Mouse (Mus musculus) adrenal gland, adult 8-10 months (tissue): ENCODE results near the gene Zcchc2. TPM values are rescaled to one million over a fixed set of nuclear protein-coding genes. Genes with fewer than 3 reads are reported as not detected.

Experiments used
- DNase-seq: peaks from one replicate; pipeline ENCODE4 v3.0.0; 2022
- total RNA-seq, 4 experiments: library from RNA; stranded (reverse); gene quantifications; 2 replicates each; pipeline ENCODE4 v1.2.4; 2022

The Zcchc2 gene
- 10 to 100 TPM; 18.1 to 20.1 (median 19.8) TPM for total RNA-seq

DNA sequence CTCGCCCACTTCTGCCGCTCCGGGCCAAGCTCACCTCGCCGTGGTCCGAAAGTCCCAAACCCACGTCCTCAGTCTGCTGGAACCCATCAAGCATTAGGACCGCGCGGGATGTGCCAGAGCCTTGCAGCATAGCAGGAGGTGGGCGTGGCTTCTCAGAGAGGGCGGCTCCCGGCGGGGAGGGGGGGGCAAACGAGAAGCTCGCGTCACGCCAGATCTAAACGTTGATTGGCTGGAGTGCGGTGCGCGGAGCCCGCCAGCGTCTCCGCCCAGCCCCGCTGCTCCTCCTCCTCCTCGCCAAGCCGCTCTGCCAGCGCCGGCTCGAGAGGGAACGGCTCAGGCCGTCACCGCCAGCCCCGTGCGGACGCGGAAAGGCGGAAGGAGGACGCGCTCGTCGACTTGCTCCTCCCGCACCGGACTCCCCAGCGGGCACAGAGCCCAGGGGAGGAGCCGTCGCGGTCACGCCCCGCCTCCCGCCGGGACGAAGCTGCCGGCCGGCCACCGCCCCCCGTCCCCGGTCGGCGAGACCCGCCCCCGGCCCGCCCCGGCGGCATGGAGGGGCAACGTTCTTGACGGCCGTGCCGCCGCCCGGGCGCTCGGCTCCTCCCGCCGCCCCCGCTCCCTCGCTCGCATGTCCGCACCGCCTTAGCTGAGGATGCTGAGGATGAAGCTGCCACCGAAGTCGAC lies at the start of gene Zcchc2:
Gene Zcchc2, plus strand, starts transcription at position 269 of the 684 bp plus-strand sequence.
- DNase-seq: peak; percentile 98

DNA sequence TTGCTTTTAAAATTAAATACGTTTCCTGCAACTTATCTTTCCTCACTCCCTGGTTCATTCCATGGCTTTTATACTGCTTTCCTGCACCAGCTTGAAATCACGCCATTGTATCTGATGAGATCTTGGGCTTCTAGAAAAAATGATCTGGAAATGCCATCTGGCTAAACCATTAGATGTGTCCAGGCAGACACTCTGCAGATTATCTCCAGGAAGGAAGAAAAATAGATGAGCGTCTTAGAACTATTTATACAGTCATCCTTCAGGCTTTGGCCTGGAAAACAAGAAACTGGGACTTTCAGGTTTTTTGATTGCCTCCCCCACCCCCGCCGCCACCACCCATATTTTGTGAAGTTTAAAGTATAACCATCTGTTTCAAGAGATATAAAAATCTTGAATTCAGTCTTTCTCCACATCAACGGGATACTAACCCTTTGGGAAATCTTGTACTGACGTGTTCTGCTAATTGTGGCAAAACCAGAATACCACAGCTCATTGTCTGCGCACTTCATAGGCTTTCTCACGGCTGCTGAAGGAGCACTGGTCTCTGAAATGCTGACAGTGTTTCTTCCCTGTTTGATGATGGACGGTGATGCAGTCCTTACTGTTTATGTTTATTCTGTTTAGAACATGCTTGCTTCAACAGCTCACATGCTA lies 45.2 kb upstream of the Zcchc2 start:
- DNase-seq: no peak

GRCm38 (mm10) chr1:105946581-105947540 lies 43.3 kb upstream of the Zcchc2 start:
- no peak for DNase-seq

DNA sequence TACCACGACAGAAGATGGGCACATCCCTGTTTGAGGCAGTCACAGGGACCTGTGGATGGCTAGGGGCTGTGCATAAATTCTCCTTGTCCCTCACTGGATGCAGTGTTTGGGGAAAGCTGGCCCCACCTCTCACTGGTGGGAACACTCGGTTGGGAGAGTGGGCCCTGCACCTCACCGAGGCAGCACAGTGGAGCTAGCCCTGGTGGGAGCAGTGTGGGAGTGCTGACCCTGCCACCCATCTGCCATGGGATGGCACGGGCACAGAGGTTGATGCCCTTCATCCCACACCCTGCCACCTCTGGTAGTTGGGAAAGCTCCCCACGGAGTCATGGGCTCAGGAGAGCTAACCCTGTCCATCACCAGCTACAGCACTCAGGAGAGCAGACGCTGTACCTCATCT lies 41.9 kb upstream of the Zcchc2 start:
- DNase-seq: no peak

DNA sequence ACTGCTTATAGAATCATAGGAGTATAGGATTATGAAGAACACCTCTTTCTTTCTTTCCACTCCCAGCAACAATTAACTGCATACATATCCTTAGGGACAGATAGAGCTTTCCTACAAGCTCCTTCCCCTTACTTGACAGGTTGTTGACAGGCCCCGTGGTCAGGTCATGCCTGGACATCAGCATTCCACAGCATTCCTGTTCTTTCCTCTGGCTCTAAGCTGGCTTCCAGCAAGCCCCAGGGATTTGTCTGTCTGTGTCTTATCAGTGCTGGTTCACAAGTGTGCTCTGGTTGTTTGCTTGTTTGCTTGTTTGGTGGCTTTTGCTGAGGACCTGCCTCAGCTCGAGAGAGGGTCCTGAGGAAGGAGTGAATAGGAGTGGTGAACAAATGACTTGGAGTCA lies 36.6 kb upstream of the Zcchc2 start:
- DNase-seq: no peak

DNA sequence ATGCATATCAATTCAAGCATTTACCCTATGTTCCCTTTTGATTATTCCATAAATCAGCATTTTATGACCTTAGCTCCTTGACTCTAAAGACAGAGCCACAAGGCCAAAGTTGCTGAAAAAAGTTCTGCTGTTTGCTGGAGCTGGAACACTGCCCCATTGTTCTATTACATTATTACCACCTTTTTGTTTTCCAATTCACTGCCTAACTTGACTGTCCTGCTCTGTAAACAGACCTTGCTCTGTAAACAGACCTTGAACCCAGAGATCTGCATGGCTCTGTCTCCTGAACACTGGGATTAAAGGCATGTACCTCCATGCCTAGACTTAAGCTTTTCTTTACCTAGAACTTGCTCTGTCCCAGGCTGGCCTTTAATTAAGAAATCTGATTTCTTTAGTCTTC lies 36.2 kb upstream of the Zcchc2 start:
- no peak for DNase-seq

DNA sequence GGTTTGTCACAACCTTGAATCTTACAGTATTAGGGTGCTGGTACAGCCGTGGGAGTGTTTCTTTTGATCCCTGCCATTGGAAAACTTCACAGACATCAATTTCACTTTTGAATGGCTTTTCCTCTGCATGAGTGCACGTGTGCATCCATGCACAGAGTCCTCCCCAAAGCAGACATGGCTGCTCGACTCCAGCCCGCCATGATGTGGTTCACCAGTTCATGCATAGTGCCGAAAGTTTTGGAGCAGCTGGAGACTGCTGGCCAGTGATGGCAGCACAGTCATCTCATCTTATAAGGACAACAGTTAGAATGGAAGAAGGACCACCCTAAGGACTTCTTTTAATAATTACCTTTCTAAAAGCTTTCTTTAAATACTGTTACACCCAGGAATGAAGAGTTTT lies 34.1 kb upstream of the Zcchc2 start:
- no peak for DNase-seq

GRCm38 (mm10) chr1:105961472-105961871 lies 28.7 kb upstream of the Zcchc2 start:
- DNase-seq: no peak

GRCm38 (mm10) chr1:105962084-105962818 lies 28.0 kb upstream of the Zcchc2 start:
- DNase-seq: no peak

GRCm38 (mm10) chr1:105962852-105963251 lies 27.4 kb upstream of the Zcchc2 start:
- DNase-seq: no peak

GRCm38 (mm10) chr1:105964514-105964913 lies 25.7 kb upstream of the Zcchc2 start:
- no peak for DNase-seq

DNA sequence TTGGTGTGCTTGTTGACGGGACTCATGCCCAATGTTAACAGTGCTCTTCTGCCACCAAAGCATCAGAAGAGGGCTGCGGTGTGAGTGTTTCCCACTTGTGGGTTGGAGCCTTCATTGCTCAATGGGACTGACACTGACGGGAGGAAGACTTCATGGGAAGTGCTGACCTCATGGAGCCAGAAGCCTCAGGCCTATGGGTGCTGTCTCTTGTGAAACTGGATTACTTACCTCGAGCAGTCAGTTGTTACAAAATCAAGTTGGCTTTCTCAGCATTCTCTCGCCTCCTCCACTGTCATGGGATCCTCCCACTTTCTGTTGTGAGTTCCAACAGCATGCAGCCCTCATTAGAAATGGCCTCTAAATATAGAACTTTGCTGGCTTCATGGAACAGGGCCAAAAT lies 25.0 kb upstream of the Zcchc2 start:
- no peak for DNase-seq

- peak; percentile 39 for DNase-seq
These were observed 18.6 kb upstream of the Zcchc2 start for GRCm38 (mm10) chr1:105971490-105972170.

GRCm38 (mm10) chr1:105974023-105974422 lies 16.2 kb upstream of the Zcchc2 start:
- DNase-seq: no peak

DNA sequence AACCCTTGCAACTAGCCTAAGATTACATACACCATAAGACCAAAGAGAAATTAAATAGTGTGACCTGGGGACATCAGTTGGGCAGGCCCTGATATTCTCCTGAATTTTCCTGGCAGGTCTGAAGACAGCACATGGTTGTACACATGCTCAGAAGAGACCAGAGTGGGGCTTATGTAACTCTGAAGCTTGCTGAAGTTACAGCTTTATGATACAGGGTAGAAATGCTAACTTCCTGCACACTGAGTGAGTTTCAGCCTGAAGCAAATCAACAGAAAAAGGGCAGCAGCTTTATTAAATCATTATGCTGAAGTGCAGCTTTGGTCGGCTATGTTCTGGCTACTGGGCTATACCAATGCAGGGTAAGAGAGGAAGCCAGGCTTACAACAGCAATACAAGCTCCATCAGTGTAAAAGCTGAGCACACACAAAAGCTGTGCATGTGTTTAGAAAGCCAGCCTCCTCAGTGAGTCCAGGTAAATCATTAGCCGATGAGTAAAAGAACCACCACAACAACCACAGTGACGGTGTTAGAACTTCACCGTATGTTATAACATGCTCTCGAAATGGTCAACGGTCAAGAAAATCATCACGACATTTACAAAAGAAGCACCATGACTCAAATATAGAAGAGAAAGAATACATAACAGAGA lies 12.6 kb upstream of the Zcchc2 start:
- DNase-seq: no peak

DNA sequence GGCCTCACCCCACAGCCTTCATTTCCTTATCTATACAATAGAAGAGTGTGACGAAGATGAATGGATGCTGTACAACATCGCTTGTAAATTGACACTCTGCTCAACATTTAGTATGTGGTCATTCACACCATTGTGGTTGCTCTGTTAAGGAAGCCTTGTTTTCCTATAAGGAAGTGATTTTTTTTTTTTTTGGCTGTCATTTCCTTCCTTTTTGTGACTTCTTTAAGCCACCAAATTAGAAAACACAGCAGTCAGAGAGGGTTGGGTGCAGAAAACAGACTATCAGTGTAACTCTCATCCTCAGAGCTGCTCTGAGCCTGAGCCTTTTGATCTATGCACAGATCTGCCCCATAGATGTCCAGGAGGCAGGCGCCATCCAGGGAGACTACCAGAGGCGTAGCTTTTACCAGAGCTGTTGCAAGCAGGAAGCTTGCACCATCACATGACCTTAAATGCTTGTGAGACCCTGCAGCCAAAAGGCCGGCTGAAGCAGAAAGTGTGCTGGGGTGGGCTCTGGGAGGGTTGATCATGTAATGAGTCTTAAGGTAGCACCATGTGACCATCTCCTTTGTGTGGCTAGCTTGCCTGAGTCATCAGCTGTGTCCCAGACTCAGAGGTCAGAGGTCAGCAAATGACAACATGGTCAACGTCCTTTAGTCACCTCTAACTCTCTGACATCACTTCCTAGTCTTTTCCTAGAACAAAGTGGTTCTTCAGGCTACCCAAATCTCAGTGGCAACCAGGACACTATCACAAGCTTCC lies 9.2 kb upstream of the Zcchc2 start:
- no peak for DNase-seq

DNA sequence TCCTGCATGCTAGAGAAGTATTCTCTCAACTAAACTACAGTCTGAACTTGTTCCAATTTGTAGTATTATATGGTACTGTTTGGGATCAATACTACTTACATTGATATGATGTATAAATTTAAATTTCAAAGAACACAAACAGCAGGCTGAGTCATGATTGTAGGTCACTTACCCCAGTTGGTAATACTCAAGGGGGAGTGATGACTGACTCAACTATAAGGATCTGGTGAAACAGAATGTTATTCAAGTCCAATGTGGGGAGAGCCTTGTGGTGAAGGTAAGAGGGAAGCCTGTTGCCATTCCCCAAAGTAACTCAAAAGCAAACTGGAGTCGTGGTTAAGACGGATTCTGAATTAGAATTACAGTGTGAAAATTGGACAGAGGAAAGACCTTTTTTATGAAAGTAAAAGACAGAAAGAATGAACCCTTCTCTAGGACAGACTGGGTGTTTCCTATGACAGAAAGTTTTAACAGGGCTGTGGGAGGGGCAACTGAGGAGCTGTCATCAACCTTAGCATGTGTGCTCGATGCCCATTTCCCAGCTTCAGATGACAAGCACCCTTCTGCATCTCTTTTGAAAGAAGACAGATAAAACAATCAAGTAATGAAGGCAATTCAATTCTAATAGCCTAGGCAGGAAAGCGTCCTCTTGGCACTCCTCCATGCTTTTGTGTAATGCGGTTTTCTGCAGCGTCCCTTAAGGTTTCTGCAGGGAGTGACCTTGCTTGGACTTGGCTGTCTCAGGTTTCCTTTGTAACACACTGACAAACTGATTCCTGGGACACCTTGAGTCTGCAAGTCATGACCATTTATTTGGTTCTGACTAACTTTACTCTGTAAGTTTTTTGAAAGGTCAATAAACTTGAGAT lies 7.5 kb upstream of the Zcchc2 start:
- peak; percentile 56 for DNase-seq

GRCm38 (mm10) chr1:105984172-105984571 lies 6.0 kb upstream of the Zcchc2 start:
- DNase-seq: no peak

GRCm38 (mm10) chr1:105988171-105988570 lies 2.0 kb upstream of the Zcchc2 start:
- no peak for DNase-seq
